Mouse (Mus musculus) thymus, postnatal 25 days (tissue): ENCODE results near the gene Zfp651.

ENCODE experiments used
- DNase-seq: peaks from one replicate; pipeline ENCODE4 v3.0.0; 2022

Zfp651 gene

DNA sequence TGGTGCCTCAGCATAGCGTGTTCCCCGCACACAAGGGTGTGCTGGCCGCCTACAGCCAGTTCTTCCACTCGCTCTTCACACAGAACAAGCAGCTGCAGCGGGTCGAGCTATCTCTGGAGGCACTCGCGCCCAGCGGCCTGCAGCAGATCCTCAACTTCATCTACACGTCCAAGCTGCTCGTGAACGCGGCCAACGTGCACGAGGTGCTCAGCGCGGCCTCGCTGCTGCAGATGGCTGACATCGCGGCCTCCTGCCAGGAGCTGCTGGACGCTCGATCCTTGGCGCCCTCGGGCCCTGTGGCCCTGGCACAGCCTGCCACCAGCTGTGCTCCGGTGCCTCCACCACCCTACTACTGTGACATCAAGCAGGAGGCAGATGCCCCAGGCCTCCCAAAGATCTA is 3.6 kb downstream of the Zfp651 start:
- DNase-seq, result no peak

DNA sequence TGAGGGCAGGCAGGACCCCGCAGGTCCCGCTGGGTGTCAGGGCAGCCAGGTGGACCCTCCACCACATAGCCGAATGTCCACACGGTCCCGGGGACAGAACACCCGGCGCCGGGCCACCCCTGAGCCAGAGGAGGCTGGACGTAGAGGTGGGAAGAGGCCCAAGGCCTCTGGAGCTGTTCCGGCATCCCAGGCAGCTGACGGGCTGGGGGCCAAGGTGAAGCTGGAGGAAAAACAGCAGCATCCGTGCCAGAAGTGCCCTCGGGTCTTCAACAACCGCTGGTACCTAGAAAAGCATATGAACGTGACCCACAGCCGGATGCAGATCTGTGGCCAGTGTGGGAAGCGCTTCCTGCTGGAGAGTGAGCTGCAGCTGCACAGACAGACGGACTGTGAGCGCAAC is 4.6 kb downstream of the Zfp651 start:
- DNase-seq, result no peak

DNA sequence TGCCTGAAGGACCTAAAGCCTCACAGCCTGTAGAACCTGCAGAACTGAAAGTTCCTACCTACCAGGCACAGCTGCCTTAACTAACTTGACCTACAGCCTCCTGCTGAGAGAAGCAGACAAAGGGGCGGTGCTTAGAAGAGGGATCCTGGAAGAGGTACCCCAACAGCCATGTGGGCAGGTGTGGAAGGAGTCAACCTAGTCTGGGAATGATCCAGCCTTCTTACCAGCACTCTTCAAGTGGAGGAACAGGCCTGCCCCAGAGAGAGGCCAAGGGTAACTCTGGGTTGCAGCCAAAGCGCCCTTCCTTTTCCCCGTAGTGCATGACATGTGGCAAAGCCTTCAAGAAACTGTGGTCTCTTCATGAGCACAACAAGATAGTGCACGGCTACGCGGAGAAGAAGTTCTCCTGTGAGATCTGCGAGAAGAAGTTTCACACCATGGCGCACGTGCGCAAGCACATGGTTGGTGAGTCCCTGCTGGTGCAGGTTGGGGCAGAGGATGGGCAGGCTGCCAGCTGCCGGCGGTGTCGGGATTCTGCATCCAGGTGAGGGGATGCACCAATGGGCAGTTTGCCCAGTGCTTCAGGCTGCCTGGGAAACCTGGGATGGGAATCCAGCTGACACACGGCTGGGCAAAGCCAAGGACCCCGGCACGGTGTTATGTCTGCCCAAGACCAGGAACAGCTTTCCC is 6.2 kb downstream of the Zfp651 start:
- DNase-seq, result no peak

- DNase-seq, result no peak
Measured at GRCm38 (mm10) chr9:121772412-121772811, 13.3 kb downstream of the Zfp651 start.

DNA sequence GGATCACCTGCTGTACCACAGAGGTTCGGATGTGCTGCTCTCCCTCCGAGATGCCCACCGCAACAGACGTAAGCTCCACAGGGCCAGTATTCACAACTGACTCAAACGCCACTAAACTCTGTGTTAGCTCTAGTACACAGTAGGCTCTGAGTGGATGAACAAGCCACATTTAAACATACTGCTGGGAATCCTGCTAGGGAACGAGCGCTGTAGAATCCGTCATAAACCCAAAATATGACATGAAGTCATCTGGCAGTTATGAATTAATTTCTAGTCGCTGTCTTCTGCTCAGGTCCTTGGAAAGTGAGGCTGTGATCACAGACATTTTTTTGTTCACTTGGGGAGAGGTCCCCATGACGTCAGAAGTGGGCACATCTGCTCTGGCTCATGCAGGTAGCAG is 16.8 kb downstream of the Zfp651 start:
- no peak for DNase-seq

- no peak for DNase-seq
Measured at GRCm38 (mm10) chr9:121776511-121776910, 17.4 kb downstream of the Zfp651 start.

DNA sequence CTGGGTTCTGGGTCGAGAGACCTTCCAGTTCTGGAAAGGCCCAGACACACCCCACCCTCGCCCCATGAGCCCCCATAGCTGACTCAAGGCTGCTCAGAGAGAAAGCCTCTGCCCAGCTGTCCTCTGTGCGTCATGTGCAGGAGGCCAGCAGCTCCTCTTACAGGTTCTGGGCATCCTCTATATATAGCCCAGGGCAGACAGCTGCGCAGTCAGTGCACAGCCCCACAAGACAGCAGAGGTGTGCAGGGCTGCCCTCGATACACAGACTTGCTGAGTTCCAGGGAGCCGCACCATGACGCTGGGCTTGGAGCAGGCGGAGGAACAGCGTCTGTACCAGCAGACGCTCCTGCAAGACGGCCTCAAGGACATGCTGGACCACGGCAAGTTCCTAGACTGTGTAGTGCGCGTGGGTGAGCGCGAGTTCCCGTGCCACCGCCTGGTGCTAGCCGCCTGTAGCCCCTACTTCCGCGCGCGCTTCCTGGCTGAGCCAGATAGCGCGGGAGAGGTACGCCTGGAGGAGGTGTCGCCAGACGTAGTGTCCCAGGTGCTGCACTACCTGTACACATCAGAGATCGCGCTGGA is 18.4 kb downstream of the Zfp651 start, which contains the start of gene Klhl40:
TSS of gene Klhl40 (plus strand) at position 124 of the 582 bp plus-strand sequence.
- no peak for DNase-seq

DNA sequence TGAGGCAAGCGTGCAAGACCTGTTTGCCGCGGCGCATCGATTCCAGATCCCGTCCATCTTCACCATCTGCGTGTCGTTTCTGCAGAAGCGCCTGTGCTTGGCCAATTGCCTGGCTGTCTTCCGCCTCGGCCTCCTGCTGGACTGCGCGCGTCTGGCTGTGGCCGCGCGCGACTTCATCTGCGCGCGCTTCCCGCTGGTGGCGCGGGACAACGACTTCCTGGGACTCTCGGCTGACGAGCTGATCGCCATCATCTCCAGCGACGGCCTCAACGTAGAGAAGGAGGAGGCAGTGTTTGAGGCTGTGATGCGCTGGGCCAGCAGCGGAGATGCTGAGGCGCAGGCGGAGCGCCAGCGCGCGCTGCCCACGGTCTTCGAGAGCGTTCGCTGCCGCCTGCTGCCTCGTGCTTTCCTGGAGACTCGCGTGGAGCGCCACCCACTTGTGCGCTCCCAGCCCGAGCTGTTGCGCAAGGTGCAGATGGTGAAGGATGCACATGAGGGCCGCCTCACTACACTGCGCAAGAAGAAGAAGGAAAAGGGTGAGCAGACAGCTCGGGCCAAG is 19.0 kb downstream of the Zfp651 start:
- no peak for DNase-seq

DNA sequence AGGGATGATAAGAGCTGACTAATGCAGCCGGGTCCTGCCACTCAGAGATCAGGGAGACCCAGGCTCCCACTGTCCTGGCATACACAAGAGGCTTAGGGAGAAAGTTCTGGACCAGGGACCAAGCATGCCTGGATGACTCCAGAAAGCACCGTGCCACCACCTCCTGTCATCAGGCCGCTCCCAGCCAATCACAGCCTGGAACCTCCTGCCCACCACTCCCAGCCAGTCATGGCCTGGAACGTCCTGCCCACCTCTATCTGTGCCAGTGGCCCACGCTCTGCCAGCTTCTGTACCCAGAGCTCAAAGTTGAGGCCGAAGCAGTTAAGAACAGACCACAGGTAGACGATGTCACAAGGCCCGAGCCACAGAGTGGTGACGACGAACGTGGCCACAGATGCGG is 25.7 kb downstream of the Zfp651 start:
- DNase-seq, result no peak

DNA sequence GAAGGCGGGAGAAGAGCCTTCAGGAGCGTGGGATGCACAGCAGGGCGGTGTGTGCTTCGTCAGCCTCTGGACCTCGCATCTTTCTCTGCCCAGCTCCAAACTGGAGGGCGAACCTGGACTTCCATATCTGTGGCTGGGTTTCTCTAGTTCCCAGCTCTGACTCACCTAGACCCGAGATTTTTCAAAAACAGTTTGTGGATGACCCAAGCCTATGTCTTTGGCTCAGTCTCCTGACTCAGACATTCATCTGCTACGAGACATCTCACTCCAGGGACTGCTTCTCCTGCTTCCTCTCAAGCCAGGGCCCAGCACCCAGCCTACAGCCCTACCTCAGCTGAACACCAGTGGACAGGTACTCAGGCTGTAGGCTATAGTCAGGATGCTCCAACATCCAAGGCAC is 26.1 kb downstream of the Zfp651 start:
- no peak for DNase-seq

- no peak for DNase-seq
Measured at GRCm38 (mm10) chr9:121786359-121786758, 27.2 kb downstream of the Zfp651 start.

DNA sequence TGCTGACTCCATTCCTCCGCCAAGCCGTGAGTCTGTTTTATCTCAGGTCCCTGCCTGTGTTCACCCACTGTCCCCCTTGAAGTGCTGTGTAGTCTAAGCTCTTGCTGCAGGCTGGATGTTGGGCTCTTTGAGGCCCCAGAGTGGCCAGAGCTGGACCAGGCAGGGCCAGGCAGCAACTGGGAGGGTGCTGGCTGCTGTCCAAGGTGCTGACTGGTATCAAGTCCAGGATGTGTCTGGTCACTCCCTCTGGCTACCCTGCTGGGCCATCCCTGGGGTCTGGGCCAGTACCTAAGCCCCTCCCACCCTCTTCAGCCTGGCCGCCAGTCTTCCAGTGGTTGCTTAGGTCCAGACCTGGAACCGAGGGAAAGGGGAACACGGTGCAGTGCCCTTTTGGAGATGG is 32.1 kb downstream of the Zfp651 start:
- peak; percentile 16 for DNase-seq

GRCm38 (mm10) chr9:121791757-121792521 is 32.8 kb downstream of the Zfp651 start, which contains the start of gene Hhatl:
Hhatl (minus strand) TSS chr9:121792507.
- no peak for DNase-seq

DNA sequence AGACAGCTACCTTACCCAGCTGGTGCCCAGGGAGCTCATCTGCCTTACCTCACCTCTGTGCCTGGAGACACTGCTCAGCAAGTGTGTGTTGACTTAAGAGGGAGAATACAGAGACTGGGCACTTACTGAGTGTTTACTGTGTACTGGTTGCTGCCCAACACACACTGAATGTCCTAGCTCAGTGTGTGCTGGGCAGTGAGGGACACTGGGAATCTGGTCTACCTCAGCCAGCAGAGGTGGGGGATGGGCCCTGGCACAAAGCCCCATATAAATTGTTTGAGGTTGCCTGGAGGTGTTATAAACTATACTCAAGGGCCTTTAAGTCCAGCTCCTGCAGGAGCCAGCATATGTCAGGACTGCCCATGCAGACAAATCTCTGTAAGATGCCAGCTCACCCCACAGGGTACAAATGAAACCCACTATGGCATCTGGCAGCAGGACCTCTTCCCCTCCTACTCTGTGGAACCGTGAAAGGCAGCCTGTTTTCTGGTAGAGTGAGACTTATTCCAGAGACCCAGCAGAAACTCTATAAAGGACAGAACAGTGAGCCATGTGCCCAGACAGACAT is 35.9 kb downstream of the Zfp651 start:
- DNase-seq, result no peak

GRCm38 (mm10) chr9:121797722-121798121 is 38.6 kb downstream of the Zfp651 start:
- no peak for DNase-seq

GRCm38 (mm10) chr9:121798887-121799520 is 39.9 kb downstream of the Zfp651 start:
- no peak for DNase-seq

DNA sequence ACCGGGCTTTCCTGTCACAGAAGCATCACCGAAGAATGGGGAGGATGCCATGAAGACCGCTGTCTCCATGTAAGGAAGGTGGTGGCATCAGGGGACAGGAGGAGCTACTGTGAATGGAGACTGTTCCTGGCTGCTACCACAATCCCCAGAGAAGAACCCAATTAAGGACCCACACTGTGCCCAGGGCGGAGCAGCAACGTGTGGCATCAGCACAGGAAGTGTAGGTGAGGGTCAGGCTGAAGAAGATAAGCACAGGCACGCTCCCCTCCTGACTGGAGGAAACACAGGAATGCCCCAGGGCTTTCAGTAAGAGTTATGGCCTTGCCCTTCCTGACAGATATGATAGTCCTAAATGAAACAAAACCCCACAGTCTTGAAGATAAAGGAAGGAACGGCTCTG is 43.6 kb downstream of the Zfp651 start:
- DNase-seq, result no peak

DNA sequence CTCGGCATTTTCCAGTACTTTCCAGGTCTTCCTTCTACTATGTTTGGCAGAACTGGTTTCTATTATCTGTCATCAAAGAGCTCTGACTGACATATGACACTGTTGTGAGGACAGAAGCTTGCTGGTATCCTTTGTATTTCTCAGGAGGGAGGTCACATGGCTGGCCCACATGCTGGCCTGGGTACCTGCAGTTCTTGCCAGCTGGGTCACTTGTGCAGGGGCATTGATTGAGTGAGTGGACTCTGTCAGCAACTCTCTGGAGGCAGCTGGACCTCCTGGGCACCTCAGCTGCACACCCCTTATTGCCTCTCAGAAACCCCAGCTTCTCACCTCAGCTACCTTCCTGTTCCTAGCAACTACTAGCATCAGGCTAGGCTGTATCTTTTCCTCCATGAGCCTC is 48.4 kb downstream of the Zfp651 start:
- DNase-seq, result no peak

DNA sequence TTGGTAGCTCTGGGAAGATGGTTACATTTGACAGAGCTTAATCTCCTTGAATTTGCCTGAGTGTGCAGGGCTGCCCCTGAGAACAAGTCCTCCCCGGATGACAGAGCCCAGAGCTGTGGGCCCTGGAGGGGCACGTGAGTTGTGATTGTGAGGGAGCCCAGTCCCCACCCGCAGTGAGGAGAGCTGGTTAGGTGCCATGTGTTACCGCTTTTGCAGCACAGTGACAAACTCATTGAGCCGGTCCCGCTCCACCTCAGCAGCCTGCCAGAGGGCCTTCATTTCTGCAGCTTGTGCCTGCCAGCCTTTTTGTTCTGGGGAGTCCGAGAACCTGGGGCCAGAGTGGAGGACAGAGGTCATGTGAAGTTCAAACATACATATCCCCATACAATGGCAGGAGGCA is 48.8 kb downstream of the Zfp651 start:
- no peak for DNase-seq

- DNase-seq, result no peak
Measured at GRCm38 (mm10) chr9:121808511-121808910, 49.4 kb downstream of the Zfp651 start.

DNA sequence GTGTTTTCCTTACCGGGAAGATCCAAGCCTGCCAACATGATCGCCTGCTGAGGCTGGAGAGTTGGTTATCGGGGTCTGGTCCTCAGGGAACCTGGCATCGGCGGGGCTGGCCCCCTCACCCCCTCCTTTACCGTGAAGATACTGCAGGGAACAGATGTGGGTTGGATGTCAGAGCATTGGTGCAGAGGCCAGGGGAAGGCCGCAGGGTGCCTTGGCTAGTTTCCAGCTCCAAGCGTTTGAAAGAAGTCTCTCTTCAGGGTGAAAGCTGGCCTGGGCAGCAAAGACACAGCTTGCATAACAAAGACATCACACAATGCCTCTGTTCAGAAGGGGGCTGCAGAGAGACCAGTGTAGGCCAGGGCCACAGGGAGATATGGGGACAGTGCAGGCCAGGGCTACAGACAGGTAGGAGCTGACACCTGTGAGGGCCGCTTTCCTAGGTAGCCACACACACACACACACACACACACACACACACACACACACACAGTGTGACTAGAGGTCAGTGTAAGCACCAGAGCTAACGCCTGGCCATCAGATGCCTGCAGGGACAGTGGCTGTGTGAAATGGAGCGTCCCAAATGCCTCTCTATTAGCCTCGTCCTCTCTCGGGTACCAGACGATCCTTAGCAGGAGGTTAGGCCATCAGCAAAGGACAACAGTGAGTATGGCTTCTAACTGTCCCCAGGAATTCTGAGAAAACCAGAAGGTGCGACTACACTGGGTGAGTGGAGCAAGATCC is 51.1 kb downstream of the Zfp651 start:
- no peak for DNase-seq

DNA sequence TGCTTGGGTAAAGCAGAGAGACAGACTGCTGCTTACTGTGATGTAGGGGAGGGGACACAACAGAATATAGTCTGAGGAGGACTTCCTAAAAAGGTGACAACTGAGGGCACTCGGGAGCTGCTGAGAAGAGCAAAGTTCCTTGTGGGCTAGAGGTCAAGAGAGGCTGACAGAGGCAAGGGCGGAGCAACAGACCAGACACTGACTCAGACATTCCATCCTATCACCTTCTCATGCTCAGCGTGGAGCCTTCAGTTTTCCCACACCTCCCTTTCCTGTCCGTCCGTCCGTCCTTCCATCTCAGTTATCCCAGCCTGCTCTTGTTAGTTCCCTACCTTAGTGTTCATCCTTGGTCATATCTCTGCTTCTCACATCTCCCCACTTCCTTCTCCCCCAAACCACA is 56.1 kb downstream of the Zfp651 start:
- DNase-seq, result no peak
